Mouse (Mus musculus) hindbrain, postnatal 0 days (tissue): ENCODE measurements around the gene Kcnj10. TPM values are rescaled to one million over a fixed set of nuclear protein-coding genes. Genes with fewer than 3 reads are reported as not detected.

Experiments used
- ATAC-seq: fragments of 200-750 bp; cut with Nextera tagmentation; 2 replicates; pipeline ENCODE4 v1.8.0; 2017; ENCODE audit warnings: mild to moderate bottlenecking, moderate TSS enrichment, moderate library complexity
- DNase-seq: peaks from one replicate; pipeline ENCODE4 v3.0.0-alpha.2; 2015; ENCODE audit warnings: low spot score
- H3K27ac ChIP-seq: fragments of 300-500 bp; sonication (generic); 2 replicates; pipeline ENCODE4 v1.5.1; 2014; ENCODE audit warnings: mild to moderate bottlenecking
- H3K27me3 ChIP-seq: fragments of 300-500 bp; sonication (generic); 2 replicates; pipeline ENCODE4 v1.6.1; 2014; ENCODE audit warnings: low read length, mixed read lengths; ENCODE audit not compliant: insufficient read depth
- H3K36me3 ChIP-seq: fragments of 300-500 bp; sonication (generic); 2 replicates; pipeline ENCODE4 v1.6.1; 2014; ENCODE audit warnings: low read length, mixed read lengths; ENCODE audit not compliant: insufficient read depth
- H3K4me1 ChIP-seq: fragments of 300-500 bp; sonication (generic); 2 replicates; pipeline ENCODE4 v1.6.1; 2014; ENCODE audit warnings: antibody characterized with exemption, low read length, mixed read lengths; ENCODE audit not compliant: insufficient read depth
- H3K4me2 ChIP-seq: fragments of 300-500 bp; sonication (generic); 2 replicates; pipeline ENCODE4 v1.6.1; 2014; ENCODE audit warnings: low read depth, mild to moderate bottlenecking, low read length, moderate library complexity, mixed read lengths
- H3K4me3 ChIP-seq: fragments of 300-500 bp; sonication (generic); 2 replicates; pipeline ENCODE4 v1.5.1; 2014; ENCODE audit warnings: low read length
- H3K9ac ChIP-seq: fragments of 300-500 bp; sonication (generic); replicated peaks from 2 replicates; pipeline ENCODE4 v1.6.1; 2014; ENCODE audit warnings: mild to moderate bottlenecking, low read length, moderate library complexity, mixed read lengths
- H3K9me3 ChIP-seq: fragments of 300-500 bp; sonication (generic); 2 replicates; pipeline ENCODE4 v1.6.1; 2016; ENCODE audit warnings: low read length, mixed read lengths
- CTCF ChIP-seq: IDR thresholded peaks from 2 replicates; pipeline ENCODE4 v1.5.1; 2016; ENCODE audit warnings: antibody characterized with exemption, control low read depth, low read depth
- WGBS: fragments of 180-500 bp; shearing (Covaris S2); extraction: QIAGEN DNeasy Blood & Tissue Kit; methylation state at CpG from one replicate; pipeline ENCODE4 v1.1.7; 2014; 5-methylcytosine and 5-hydroxymethylcytosine counted together
- polyA plus RNA-seq: library from polyadenylated mRNA; unstranded; fragments of >200 nt; fragmentation: Nextera tagmentation; extraction: Ambion mirVana; gene quantifications from 2 replicates; pipeline ENCODE4 v1.2.1, GENCODE M21; 2015
- total RNA-seq: library from RNA; depleted of rRNA; stranded (reverse); fragments of >200 nt; gene quantifications from 2 replicates; pipeline ENCODE4 v1.2.3, GENCODE M21; 2014; rRNA removed

The Kcnj10 gene
- total RNA-seq = 8.6 and 10.0 TPM in 2 replicates
- polyA plus RNA-seq = 5.4 and 5.6 TPM in 2 replicates

GRCm38 (mm10) chr1:172340729-172341321 is at the start of gene Kcnj10:
Gene Kcnj10 (plus strand): TSS chr1:172341210.
- Histone ChIP-seq H3K27ac (peak within 1 kb of the TSS; percentile 79), H3K27me3 (peaks cover 6% of the 10 kb centered on the region; the same call in 1 of the 2 replicates), H3K4me2 (peak within 1 kb of the TSS; percentile 63), H3K9me3 (no peaks in the 10 kb centered on the region), H3K4me3 (peak within 1 kb of the TSS; percentile 37), H3K9ac (peak within 1 kb of the TSS; percentile 46), H3K4me1 (peaks cover 8% of the 10 kb centered on the region), H3K36me3 (no peaks in the 10 kb centered on the region)
- WGBS = under 1% methylated on average over 37 of the region's 38 CpGs
- DNase-seq (peak; percentile 92), ATAC-seq (peak; percentile 92)
- no peak for TF ChIP-seq CTCF

- Histone ChIP-seq H3K27ac (peak overlapping the region; percentile 48), H3K4me2 (no peak overlapping the region), H3K27me3 (no peaks in the 10 kb centered on the region), H3K9ac (no peak overlapping the region), H3K9me3 (no peaks in the 10 kb centered on the region), H3K4me1 (peaks cover 10% of the 10 kb centered on the region), H3K4me3 (no peak overlapping the region), H3K36me3 (no peaks in the 10 kb centered on the region)
- WGBS = 95% methylated on average over 2 of the region's 2 CpGs
- DNase-seq (no peak), ATAC-seq (no peak)
- no peak for TF ChIP-seq CTCF
Observed at GRCm38 (mm10) chr1:172292880-172293279, 48.1 kb upstream of the Kcnj10 start.

GRCm38 (mm10) chr1:172293449-172293848 is 47.6 kb upstream of the Kcnj10 start:
- Histone ChIP-seq H3K27me3 (no peaks in the 10 kb centered on the region), H3K9ac (no peak overlapping the region), H3K9me3 (no peaks in the 10 kb centered on the region), H3K4me2 (no peak overlapping the region), H3K36me3 (no peaks in the 10 kb centered on the region), H3K4me3 (no peak overlapping the region), H3K27ac (peak overlapping the region; percentile 87; the same call in 1 of the 2 replicates), H3K4me1 (peaks cover 14% of the 10 kb centered on the region)
- ATAC-seq (no peak), DNase-seq (no peak)
- WGBS = 75% methylated on average over 11 of the region's 11 CpGs
- TF ChIP-seq CTCF = no peak

- H3K4me3 ChIP-seq = peak overlapping the region; percentile 39
- TF ChIP-seq CTCF = no peak
- no peaks in the 10 kb centered on the region for H3K36me3 ChIP-seq
- DNase-seq (peak; percentile 83), ATAC-seq (peak; percentile 88)
- WGBS = 31% methylated on average over 4 of the region's 4 CpGs
- peaks cover 15% of the 10 kb centered on the region for H3K4me1 ChIP-seq
- H3K9me3 ChIP-seq = no peaks in the 10 kb centered on the region
- no peaks in the 10 kb centered on the region for H3K27me3 ChIP-seq
- H3K9ac ChIP-seq = peak overlapping the region; percentile 61
- peak overlapping the region; percentile 87 for H3K27ac ChIP-seq
- H3K4me2 ChIP-seq = peak overlapping the region; percentile 53
Observed at GRCm38 (mm10) chr1:172295751-172296197, 45.2 kb upstream of the Kcnj10 start.

GRCm38 (mm10) chr1:172296816-172297510 is 44.0 kb upstream of the Kcnj10 start:
- TF ChIP-seq CTCF = no peak
- peaks cover 20% of the 10 kb centered on the region for H3K4me1 ChIP-seq
- H3K27me3 ChIP-seq = no peaks in the 10 kb centered on the region
- no peak for ATAC-seq
- H3K4me2 ChIP-seq = peak overlapping the region; percentile 53
- H3K4me3 ChIP-seq = peak overlapping the region; percentile 39
- WGBS = 59% methylated on average over 6 of the region's 6 CpGs
- H3K9ac ChIP-seq = peak overlapping the region; percentile 61
- H3K27ac ChIP-seq = peak overlapping the region; percentile 87
- DNase-seq = peak; percentile 43
- H3K9me3 ChIP-seq = no peaks in the 10 kb centered on the region
- H3K36me3 ChIP-seq = no peaks in the 10 kb centered on the region

GRCm38 (mm10) chr1:172297611-172298537 is 43.1 kb upstream of the Kcnj10 start, which contains the start of gene Atp1a2:
Gene Atp1a2 (minus strand): TSS chr1:172298064.
- WGBS = 10% methylated on average over 16 of the region's 16 CpGs
- no peak for TF ChIP-seq CTCF
- no peaks in the 10 kb centered on the region for H3K36me3 ChIP-seq
- H3K9ac ChIP-seq = peak within 1 kb of the TSS; percentile 61
- ATAC-seq (peak; percentile 50), DNase-seq (peak; percentile 76)
- peak within 1 kb of the TSS; percentile 87 for H3K27ac ChIP-seq
- H3K4me1 ChIP-seq = peaks cover 20% of the 10 kb centered on the region
- H3K9me3 ChIP-seq = no peaks in the 10 kb centered on the region
- no peaks in the 10 kb centered on the region for H3K27me3 ChIP-seq
- H3K4me2 ChIP-seq = peak within 1 kb of the TSS; percentile 53
- peak within 1 kb of the TSS; percentile 39 for H3K4me3 ChIP-seq
